Mouse (Mus musculus): ENCODE measurements around the gene Il11ra1.
"Not testable (repeated sequence)": the region's sequence is repeated elsewhere in the genome, so short reads cannot be mapped to it uniquely, and the experiment has no call there.

Il11ra1 gene

DNA sequence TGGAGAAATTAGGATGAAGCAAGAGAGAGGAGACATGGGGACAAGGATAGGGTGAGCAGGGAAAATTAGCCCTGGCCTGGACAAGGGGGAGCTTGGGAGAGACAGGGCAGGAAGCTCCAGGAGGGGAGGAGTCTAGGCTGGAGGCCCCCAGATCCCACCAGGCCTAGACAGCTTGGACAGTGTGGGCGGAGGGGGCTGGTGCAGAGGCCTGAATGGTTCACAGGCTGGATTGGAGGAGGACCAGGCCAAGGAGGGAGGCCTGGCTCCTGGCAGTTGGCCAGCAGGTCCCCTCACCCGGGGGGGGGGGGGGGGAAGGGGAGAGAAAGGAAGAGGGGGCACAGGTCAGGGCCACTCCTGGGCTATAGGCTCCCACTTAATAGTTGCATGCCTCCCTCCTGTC is 20.5 kb upstream of the Il11ra1 start:
- DNase-seq (ENCODE audit: extremely low read depth, low read depth, low spot score) = no peak

DNA sequence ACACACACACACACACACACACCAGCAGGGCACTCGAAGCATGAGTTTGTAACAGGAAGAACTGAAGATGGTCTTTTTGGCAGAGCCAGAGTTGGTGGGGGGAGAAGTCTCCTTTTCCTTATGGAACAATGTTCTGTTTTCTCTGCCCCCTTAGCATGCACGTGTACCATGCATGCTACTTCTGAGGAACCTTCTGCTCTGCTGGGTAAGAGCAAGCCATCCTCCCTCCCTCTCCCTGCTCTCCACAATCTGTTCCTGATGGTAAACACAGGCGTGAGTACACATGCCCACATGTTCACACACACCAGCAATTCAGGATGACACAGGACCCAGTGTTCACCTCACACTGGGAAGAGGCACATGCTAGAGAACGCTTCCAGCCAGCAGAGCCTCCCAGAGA is 18.6 kb upstream of the Il11ra1 start:
- no peak for DNase-seq (ENCODE audit: extremely low read depth, low read depth, low spot score)

DNA sequence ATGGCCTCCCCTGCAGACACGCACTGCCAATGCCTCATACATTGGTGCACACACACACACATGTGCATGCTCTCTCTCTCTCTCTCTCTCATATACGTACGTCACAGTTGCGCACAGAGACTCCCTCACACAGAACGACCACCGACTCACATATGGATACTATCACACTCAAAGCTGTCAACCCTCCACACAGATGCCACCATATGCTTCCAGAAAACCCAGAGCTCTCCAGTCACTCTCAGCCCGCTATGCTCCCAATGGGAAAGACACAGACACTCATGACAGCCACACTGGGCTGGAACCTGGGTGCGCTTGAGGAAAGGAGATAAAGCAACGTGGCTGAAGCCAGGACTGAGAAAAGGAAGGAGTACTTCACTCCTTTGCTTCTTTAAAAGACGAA is 17.8 kb upstream of the Il11ra1 start:
- DNase-seq (ENCODE audit: extremely low read depth, low read depth, low spot score) = no peak

DNA sequence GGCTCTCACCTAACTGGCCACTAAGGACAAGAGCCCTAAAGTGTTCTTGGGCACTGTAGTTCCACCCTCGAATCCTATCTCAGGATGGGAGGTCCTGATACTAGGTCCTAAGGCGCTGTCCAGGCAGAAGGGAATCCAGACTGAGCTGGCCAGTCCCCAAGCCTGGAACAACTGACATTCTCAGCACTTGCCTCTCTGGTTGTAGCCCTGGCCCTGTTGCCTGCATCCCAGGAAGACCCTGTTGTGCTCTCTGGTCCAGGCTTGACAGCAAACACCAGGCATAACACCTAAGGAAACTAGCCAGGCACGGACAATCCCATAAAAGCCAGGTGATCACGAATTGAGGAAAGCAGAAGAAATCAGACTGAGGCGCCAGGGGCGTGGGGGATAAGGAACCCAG is 17.0 kb upstream of the Il11ra1 start:
- no peak for DNase-seq (ENCODE audit: extremely low read depth, low read depth, low spot score)

- DNase-seq (ENCODE audit: extremely low read depth, low read depth, low spot score) = not testable (repeated sequence)
Measured at GRCm38 (mm10) chr4:41683303-41683702, 16.5 kb upstream of the Il11ra1 start.

DNA sequence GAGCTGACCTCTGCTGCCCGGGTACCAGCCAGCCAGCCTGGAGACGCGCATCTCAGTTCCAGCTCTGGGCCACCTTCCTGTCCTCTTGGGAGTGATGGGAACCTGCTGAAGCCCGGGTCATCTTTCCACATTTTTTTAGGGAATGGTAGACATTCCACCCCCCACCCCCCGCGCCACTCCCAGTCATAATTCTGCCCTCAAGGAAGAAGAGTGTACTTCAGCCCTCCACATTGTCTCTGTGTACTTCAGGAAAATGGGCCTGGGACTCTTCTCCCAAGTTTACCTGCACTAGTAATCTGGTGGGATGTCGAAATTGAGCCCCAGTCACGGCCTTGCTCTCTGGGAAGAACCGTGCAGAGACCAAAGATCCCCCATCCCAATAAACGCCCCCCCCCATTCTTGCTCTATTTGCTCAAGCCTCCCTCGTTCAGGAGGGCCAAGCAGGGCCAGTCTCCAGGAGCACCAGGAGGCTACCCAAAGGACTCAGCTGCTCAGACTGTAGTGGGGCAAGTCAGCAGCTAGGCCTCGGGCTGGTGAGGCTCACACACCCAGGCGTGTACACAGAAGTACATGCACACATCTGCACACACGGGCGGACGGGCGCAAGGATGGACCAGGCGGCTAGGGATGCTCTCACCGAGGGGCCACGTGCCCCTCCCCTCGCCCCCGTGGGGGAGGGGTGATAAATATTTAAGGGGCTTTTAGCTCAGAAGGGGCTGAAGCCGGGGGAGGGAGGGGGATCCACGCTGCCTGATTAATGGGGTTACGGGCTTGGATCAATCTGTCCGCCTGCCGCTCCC is 15.5 kb upstream of the Il11ra1 start:
- DNase-seq (ENCODE audit: extremely low read depth, low read depth, low spot score) = not testable (repeated sequence)

DNA sequence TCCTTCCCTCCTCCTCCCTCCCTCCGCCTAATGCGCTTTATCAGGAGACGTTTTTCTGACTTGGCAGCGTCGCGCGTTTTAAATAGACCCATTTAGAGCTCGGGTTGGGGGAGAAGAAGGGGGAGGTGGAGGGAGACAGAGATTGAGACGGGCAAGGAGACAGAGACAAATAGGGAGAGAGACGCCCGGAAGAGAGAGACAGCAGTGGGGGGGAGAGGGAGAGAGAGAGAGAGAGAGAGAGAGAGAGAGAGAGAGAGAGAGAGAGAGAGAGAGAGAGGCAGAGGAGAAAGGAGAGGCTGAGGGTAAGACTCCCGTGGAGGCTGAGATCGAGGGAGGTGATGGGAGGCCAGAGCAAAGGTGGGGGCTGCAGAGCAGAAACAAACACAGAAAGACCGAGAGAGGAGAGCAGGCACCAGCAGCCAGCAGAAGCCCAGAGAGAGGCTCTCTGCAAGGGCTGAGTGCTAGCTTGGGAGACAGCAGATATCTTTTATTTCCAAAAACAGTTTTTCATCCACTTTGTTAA is 14.8 kb upstream of the Il11ra1 start:
- DNase-seq (ENCODE audit: extremely low read depth, low read depth, low spot score) = not testable (repeated sequence)

DNA sequence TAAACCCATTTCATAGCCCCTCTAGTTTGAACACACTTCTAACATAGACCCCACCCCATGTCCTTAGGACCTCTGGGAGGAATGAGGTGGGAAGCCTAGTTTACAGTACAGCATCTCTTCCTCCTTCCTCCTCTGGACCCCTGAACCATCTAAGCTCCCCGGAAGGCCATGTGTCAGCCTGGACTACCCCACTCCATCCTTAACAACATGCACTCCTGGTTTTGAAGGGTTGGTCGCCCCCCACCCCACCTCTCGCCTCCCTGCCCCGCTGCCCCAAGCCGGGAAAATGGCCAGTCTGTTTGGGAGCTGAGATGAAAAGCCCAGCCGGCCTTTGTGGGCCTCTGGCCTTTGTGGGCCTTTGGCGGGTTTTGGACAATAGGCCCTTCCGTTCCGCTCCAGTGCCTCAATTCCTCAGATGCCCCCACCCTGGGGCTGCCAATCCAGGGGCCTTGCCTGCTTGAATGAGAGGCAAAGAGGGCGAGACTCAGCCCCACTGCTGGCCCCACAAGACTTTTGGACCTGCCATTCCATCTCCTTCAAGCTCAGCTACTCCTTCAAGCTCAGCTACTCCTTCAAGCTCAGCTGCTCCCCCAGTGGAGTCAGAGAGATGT is 13.8 kb upstream of the Il11ra1 start:
- DNase-seq (ENCODE audit: extremely low read depth, low read depth, low spot score) = not testable (repeated sequence)

DNA sequence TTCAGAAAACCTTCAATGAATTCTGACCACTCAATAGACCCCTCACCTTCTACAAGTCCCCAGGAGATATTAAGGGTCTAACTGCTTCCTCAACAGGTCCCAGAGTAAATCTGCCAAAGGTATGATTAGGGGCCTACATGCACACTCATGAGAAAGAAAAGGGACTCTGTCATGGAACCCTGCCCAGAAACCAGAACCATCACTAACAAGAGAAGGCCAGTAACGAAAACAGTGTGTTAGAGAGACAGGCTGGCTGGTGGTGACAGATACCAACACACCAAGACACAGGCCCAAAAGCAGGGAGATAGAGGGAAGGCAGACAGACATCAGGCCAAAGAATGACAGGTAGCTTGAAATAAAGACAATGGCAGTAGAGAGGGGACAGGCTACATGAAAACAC is 11.2 kb upstream of the Il11ra1 start:
- DNase-seq (ENCODE audit: extremely low read depth, low read depth, low spot score) = not testable (repeated sequence)

GRCm38 (mm10) chr4:41690014-41690413 is 9.8 kb upstream of the Il11ra1 start:
- DNase-seq (ENCODE audit: extremely low read depth, low read depth, low spot score) = not testable (repeated sequence)

DNA sequence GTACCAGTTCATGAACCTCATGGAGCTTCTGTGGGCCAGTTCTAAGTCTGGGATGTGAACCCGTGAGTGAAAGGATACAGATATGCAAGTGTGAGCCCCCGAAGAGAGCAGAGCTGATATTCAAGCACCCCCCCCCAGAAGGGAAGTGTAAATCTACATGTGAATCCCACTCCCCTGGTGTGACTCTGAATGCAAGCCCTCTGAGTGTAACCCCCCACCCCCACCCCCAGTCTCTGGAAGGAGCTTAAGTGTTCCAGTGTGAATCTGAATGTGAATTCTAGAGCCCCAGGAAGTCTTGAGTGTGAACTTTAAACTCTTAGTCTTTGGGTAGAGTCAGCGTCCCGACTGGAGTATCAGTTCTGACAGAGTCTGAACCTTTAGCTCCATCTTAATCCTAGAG is 6.3 kb upstream of the Il11ra1 start:
- DNase-seq (ENCODE audit: extremely low read depth, low read depth, low spot score) = not testable (repeated sequence)

- DNase-seq (ENCODE audit: extremely low read depth, low read depth, low spot score) = not testable (repeated sequence)
Measured at GRCm38 (mm10) chr4:41695800-41696199, 4.0 kb upstream of the Il11ra1 start.

DNA sequence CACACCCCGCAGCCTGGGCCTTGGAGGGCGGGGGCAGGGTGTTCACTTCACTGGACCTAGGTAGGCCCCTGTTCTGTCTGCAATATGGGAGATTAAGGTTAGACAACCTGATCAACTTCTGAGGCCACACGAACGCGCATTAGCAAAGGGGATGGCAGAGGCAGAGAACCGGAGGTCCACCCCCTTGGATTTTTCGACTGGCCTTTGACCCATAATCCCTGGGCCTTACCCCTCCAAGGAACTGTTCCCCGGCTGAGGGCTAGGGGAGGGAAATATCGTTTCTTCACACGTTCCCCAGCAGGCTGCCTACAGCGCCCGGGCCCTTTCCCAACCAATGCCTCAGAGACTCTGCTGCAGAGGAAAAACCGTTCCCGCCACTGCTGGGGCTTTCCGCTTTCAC is 3.3 kb upstream of the Il11ra1 start:
- DNase-seq (ENCODE audit: extremely low read depth, low read depth, low spot score) = not testable (repeated sequence)

- DNase-seq (ENCODE audit: extremely low read depth, low read depth, low spot score) = not testable (repeated sequence)
Measured at GRCm38 (mm10) chr4:41696930-41697841, 2.6 kb upstream of the Il11ra1 start, which contains the start of gene Cntfr. Gene Cntfr, minus strand, starts transcription at chr4:41697089.

DNA sequence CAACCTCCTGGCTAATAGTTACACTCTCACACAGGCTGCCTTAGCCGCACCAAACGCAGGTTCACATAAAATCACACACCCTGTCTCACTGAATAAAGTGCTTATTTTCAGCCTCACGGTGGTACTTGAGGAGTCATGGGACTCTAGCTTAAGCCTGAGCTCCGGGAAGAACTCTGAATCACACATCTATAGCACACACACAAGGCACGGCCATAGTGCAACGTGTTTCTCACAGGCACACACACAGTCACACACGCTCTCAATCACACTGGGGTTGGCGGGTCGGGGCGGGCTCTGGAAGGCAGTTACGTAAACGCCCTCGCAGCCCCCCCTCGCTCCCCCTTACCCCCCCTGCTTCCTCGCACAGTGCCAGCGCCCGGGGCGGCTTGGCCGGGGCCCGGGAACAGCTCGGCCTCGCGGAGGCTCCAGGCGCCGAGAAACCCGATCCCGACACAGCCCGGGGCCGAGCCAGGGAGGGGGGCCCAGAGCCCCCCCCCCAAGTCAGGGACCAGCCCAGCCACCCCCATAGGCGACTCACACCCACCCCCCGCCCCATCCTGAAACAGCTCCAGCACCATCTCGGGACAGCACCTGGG is 1.3 kb upstream of the Il11ra1 start:
- DNase-seq (ENCODE audit: extremely low read depth, low read depth, low spot score) = not testable (repeated sequence)

GRCm38 (mm10) chr4:41700224-41700623 is 435 bp downstream of the Il11ra1 start:
- not testable (repeated sequence) for DNase-seq (ENCODE audit: extremely low read depth, low read depth, low spot score)

- not testable (repeated sequence) for DNase-seq (ENCODE audit: extremely low read depth, low read depth, low spot score)
Measured at GRCm38 (mm10) chr4:41702226-41702625, 2.4 kb downstream of the Il11ra1 start.

DNA sequence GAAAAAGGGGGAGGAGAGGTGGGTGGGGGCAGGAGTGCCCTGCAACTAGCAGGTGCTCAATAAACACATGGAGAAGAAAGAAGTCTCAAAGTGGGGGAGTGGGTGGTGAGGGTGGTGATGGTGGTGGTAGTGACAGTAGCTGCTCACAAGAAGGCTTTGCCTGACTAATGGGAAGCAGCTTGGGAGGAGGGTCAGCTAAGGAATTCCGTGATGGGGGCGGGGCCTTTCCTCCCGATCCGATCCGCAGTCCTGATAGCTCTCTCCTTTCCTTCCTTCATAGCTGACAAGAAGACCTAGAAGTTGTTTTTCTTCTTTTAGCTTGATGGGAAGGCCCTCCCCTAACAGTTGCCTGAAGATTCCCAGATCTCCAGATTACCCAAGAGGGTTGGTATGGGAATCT is 4.9 kb downstream of the Il11ra1 start:
- DNase-seq (ENCODE audit: extremely low read depth, low read depth, low spot score) = no peak

DNA sequence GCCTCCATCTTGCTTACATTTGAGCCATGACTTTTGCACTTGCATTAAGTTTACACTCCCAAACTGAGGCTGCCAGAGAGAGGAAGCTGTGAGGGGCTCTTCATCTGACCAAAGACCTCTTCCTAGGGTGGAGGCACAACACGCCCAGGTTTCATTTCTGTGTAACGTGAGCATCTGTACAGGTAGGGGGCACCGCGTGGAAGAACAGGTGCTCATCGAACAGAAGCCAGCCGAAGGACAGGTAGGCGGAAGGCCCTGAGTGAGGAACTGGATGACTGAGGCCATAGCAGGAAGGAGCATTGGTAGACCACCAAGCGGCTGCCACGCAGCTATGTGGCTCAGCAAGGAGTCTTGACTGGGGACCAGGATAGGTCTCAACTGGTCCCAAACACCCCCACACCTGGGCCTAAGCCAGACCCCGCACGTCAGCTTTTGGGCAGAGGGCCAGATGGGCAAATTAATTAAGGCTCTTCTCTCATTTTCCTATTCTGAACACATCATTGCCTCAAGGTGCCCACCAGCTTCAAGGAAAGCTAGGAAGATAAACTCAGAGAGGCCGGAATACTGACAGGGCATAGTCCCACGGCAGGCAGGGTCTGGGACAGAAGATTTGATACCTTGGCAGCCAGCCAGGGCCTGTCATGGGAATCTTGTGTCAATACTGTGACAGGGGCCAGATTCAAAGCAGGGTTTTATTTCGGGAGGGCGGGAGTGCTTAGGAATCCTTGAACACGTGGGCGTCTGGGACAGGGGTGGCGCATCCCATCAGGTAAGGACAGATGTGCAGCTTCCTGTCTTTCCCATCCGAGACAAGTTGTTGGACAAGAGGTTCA is 6.3 kb downstream of the Il11ra1 start:
- no peak for DNase-seq (ENCODE audit: extremely low read depth, low read depth, low spot score)

- no peak for DNase-seq (ENCODE audit: extremely low read depth, low read depth, low spot score)
Measured at GRCm38 (mm10) chr4:41707011-41707535, 7.3 kb downstream of the Il11ra1 start.
